8 mouse cellular contexts compared by ENCODE assay signal in the genomic region with DNA sequence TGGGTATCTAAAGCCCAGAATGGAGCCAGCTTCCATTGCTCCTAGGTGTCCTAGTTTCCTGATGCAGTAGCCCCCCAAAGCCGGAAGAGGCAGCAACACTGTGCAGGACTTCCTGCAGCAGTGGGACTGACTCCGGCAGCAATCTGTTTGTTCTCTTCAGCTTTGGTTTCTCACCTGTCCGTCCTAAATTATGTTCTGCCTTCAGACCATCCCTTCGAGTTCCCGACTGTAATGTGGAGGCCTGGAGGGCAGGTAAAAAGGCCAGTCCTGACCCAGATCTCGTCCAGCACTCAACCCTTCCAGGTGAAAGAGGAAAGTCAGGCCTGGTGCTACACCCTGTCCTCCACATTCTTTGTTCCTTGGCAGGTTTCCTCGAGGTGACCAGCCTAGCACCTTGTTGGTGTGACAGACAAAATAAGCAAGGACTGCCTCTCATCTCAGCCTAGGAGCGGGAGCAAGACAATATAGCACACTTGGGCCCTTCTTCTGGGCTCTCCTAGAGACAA. TPM values are rescaled to one million over a fixed set of nuclear protein-coding genes. Genes with fewer than 3 reads are reported as not detected.
DNase-seq lines count a peak whose midpoint lies in the region; ATAC-seq and TF ChIP-seq lines count a peak whose summit lies in the region.

No protein-coding gene starts in this region.

- 0 out of 2 replicates have a peak overlapping the region, but pooled peaks have one; percentile 18 for H3K9ac ChIP-seq in limb, embryonic 12.5 days (replicated peaks)
- H3K9ac ChIP-seq in neural tube, embryonic 13.5 days = peak overlapping the region; percentile 73

- no peak for ATAC-seq in cerebellum, adult (ENCODE audit: insufficient number of reproducible peaks, low FRiP score, low TSS enrichment)
- no peak for ATAC-seq in limb, embryonic 12.5 days (ENCODE audit: insufficient number of reproducible peaks, insufficient read depth, low FRiP score, low TSS enrichment, low read depth)
- no peak for ATAC-seq in neural tube, embryonic 13.5 days (ENCODE audit: low read depth)

- TF ChIP-seq CTCF in cerebellum, adult 2 months (IDR thresholded peaks at IDR 0.05; ENCODE audit: borderline replicate concordance, insufficient read depth, low read depth, low read length) = no peak; the same call in 1 of the 2 replicates

- H3K4me3 ChIP-seq in cerebellum, adult 2 months (replicated peaks; ENCODE audit: insufficient read depth, low read depth, low read length) = peak overlapping the region; percentile 18
- H3K4me3 ChIP-seq in limb, embryonic 12.5 days (replicated peaks) = no peak overlapping the region
- no peak overlapping the region for H3K4me3 ChIP-seq in neural tube, embryonic 13.5 days

- peak overlapping the region; percentile 96 for H3K27ac ChIP-seq in cerebellum, adult 2 months (ENCODE audit: insufficient read depth, low read length)
- peak overlapping the region; percentile 99 for H3K27ac ChIP-seq in limb, embryonic 12.5 days
- peak overlapping the region; percentile 100 for H3K27ac ChIP-seq in neural tube, embryonic 13.5 days (replicated peaks)

- WGBS in cerebellum, adult 2 months = 15% methylated on average over 8 of the region's 8 CpGs
- 18% methylated on average over 8 of the region's 8 CpGs for WGBS in limb, embryonic 12.5 days
- WGBS in neural tube, embryonic 13.5 days = 23% methylated on average over 8 of the region's 8 CpGs

- peak; percentile 40 to 54 for DNase-seq in cerebellum, adult 2 months
- DNase-seq in thymus, postnatal 0 days (ENCODE audit: low spot score) = peak; percentile 28
- no peak for DNase-seq in thymus, postnatal 10 days (ENCODE audit: low spot score in 2 of 2)
- DNase-seq in ovary, postnatal 14 days (ENCODE audit: low spot score) = no peak
- no peak for DNase-seq in gastrocnemius, adult 18-20 months (ENCODE audit: low spot score)

- H3K36me3 ChIP-seq in limb, embryonic 12.5 days = no peaks in the 10 kb centered on the region
- H3K36me3 ChIP-seq in neural tube, embryonic 13.5 days = no peaks in the 10 kb centered on the region

- peak overlapping the region; percentile 65 for H3K4me2 ChIP-seq in limb, embryonic 12.5 days
- peak overlapping the region; percentile 63 for H3K4me2 ChIP-seq in neural tube, embryonic 13.5 days

- peaks cover 31% of the 10 kb centered on the region for H3K4me1 ChIP-seq in cerebellum, adult 2 months (ENCODE audit: control insufficient read depth, insufficient read depth, low read length)
- H3K4me1 ChIP-seq in limb, embryonic 12.5 days (replicated peaks) = peaks cover 91% of the 10 kb centered on the region
- H3K4me1 ChIP-seq in neural tube, embryonic 13.5 days (replicated peaks) = peaks cover 95% of the 10 kb centered on the region

- TF ChIP-seq POLR2A in cerebellum, adult 2 months (IDR thresholded peaks at IDR 0.05; ENCODE audit: borderline replicate concordance, insufficient read depth, low read length) = no peak

- H3K27me3 ChIP-seq in cerebellum, adult 2 months (ENCODE audit: control insufficient read depth, insufficient read depth, low read length) = no peaks in the 10 kb centered on the region
- H3K27me3 ChIP-seq in limb, embryonic 12.5 days = no peaks in the 10 kb centered on the region
- no peaks in the 10 kb centered on the region for H3K27me3 ChIP-seq in neural tube, embryonic 13.5 days

- H3K9me3 ChIP-seq in limb, embryonic 12.5 days = no peaks in the 10 kb centered on the region
- no peaks in the 10 kb centered on the region for H3K9me3 ChIP-seq in neural tube, embryonic 13.5 days

RNA-seq across cellular contexts. Expression of a gene that starts 6.3 kb away (rescaled TPM):
- polyA plus RNA-seq in cerebellum, adult 2 months (2012; rRNA removed) = 48.6 and 53.9 TPM in 2 replicates
- polyA plus RNA-seq in thymus, postnatal 0 days (2015; fragmentation: Nextera tagmentation; extraction: Ambion mirVana) = 13.1 and 15.5 TPM in 2 replicates
- polyA plus RNA-seq in limb, embryonic 12.5 days (2016; fragmentation: Nextera tagmentation; extraction: Ambion mirVana) = 55.7 and 57.2 TPM in 2 replicates
- 59.9 and 60.7 TPM in 2 replicates for polyA plus RNA-seq in neural tube, embryonic 13.5 days (2015; fragmentation: Nextera tagmentation; extraction: Ambion mirVana)
- total RNA-seq in gastrocnemius, adult 18-20 months (2021) = 10 to 100 TPM; 20.3 to 24.8 TPM

RNA-seq across cellular contexts. Expression of a gene that starts 56.0 kb away (rescaled TPM):
- 122 and 127 TPM in 2 replicates for polyA plus RNA-seq in cerebellum, adult 2 months (2012; rRNA removed)
- polyA plus RNA-seq in thymus, postnatal 0 days (2015; fragmentation: Nextera tagmentation; extraction: Ambion mirVana) = 18.8 and 20.1 TPM in 2 replicates
- 30.8 and 33.1 TPM in 2 replicates for polyA plus RNA-seq in limb, embryonic 12.5 days (2016; fragmentation: Nextera tagmentation; extraction: Ambion mirVana)
- 39.2 and 45.6 TPM in 2 replicates for polyA plus RNA-seq in neural tube, embryonic 13.5 days (2015; fragmentation: Nextera tagmentation; extraction: Ambion mirVana)
- total RNA-seq in gastrocnemius, adult 18-20 months (2021) = 10 to 100 TPM; 30.9 to 34.6 TPM

Comparison
In these comparisons a context has a peak if more than half of its experiments do, and no peak if none do; other contexts are left out.
1. DNase-seq: peak in cerebellum, adult 2 months (2 of 2) and thymus, postnatal 0 days (single experiment); none in thymus, postnatal 10 days (0 of 2), ovary, postnatal 14 days (single experiment) and gastrocnemius, adult 18-20 months (single experiment).
2. Peak in every context shown above with its lines, with median percentiles within 50 percentile points of each other: H3K27ac ChIP-seq.